Mouse (Mus musculus): ENCODE data around the gene Hecw2.

Hecw2 gene

GRCm38 (mm10) chr1:54118342-54118973 is 76.5 kb downstream of the Hecw2 start:
- peak; percentile 10 for DNase-seq (ENCODE audit: low spot score)

GRCm38 (mm10) chr1:54110920-54111605 is 83.9 kb downstream of the Hecw2 start:
- DNase-seq (ENCODE audit: low spot score), result no peak

DNA sequence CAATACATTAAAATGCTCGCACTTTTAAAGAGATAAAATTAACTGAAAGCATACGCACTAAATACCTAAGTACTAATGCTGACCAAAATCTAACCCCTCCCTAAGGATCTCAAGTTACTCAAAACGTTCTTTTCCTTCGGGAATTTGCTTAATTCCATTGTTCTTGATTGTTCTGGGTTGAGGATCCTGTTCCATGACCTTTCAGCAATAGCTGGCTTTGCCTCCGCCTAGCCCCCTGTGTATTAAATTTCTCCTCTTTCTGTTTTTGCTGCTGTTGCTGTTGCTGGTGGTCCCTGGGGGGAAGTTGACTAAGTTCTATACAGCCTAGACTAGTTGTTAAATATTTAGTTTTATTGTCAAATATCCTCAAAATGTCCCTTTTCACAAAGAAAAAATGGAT is 85.7 kb downstream of the Hecw2 start:
- DNase-seq (ENCODE audit: low spot score), result no peak

GRCm38 (mm10) chr1:54106756-54107155 is 88.2 kb downstream of the Hecw2 start:
- no peak for DNase-seq (ENCODE audit: low spot score)

DNA sequence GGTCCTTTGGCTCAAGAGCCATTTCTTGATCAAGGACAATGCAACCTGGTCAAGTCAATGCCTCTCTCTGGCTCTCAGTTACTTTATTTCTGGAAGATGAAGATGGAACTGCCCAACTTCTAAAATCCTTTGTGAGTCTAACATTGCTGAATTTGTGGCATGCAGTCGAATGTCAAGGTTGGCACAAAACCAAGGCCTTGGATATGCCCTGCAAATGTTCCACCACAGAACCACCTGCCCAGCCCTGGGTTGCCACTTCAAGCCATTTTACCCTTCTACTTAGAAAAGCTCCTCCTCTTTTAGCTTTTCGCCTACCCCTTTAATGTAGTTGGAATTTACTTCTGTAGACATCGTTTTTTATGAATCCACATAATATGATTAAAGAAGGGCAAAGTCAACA is 115.3 kb downstream of the Hecw2 start:
- no peak for DNase-seq (ENCODE audit: low spot score)

GRCm38 (mm10) chr1:54074456-54074855 is 120.5 kb downstream of the Hecw2 start:
- DNase-seq (ENCODE audit: low spot score), result no peak

GRCm38 (mm10) chr1:54070121-54070520 is 124.8 kb downstream of the Hecw2 start:
- DNase-seq (ENCODE audit: low spot score), result no peak

DNA sequence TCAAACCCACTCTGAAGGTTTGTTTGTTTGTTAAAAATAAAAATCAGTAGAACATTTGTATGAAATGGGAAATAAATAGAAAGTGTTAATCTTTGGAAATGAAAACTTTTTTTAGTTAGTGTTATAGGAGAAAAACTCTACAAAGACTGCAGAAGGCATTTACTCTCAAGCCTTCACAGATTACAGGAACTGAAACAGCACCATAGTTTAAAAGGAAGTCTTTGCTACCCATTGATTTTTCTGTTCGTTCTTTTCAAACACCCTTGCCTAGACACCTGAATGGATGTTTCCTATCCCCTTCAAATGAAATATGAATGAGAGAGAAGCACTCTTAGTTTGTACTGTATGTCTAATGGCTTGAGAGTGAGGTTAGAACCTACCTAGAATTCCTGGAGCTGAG is 126.7 kb downstream of the Hecw2 start:
- DNase-seq (ENCODE audit: low spot score), result no peak

GRCm38 (mm10) chr1:54065434-54065833 is 129.5 kb downstream of the Hecw2 start:
- no peak for DNase-seq (ENCODE audit: low spot score)

- no peak for DNase-seq (ENCODE audit: low spot score)
Measured at GRCm38 (mm10) chr1:54061078-54061477, 133.9 kb downstream of the Hecw2 start.

DNA sequence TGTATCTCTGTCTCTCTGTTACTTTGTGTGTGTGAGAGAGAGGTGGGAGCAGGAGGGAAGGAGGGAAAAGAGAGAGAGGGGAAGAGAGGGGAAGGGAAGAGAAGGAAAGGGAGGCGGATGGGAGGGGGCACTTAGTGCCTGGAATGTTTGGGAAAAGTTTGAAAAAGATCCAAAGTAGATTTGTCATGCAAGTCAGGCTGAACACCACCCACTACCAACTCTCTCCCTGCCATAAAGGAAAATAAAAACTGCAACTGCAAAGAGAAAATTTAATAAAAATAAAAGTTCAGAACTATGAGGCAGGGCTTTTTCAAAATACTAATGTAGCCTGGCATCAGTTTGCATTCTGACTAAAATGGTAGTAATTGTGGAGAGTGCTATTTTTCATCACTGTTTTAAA is 135.2 kb downstream of the Hecw2 start:
- DNase-seq (ENCODE audit: low spot score), result no peak

DNA sequence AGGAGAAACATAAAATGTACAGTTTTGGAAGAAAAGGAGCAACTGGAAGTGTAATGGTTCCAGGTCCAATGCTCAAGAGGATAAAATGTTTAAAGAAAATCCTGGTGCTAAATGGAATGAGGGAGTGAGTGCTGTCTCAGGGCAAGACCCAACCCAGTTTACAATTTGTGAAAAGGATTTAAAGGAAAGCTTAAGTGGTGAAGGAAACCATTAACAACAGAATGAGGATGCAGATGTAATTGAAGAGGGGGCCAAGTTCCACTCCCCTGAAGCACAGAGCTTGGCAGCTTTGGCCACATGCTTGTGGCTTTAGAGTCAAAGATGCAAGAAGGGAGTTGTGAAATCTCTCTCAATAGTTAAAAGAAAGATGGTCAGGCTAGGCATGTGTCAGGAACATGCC is 142.2 kb downstream of the Hecw2 start:
- DNase-seq (ENCODE audit: low spot score), result no peak

DNA sequence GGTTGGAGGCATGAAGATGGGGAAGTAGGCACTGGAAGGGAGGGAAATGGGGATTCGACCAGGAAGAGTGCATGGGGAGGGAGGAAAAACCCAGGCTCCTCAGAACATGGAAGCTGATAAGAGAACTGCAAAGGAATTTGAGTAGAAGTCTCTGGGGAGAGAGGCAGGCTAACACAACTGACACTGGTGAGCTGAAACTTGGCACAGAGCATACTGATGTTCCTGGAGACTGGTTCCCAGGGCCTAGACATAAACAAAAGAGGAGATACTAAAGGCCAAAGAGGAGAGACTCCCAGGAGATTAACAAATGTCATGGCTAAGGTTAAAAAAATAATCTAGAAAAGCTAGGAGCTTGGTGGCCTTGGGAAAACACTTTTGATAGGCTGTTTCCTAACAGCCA is 148.0 kb downstream of the Hecw2 start:
- DNase-seq (ENCODE audit: low spot score), result peak; percentile 23

DNA sequence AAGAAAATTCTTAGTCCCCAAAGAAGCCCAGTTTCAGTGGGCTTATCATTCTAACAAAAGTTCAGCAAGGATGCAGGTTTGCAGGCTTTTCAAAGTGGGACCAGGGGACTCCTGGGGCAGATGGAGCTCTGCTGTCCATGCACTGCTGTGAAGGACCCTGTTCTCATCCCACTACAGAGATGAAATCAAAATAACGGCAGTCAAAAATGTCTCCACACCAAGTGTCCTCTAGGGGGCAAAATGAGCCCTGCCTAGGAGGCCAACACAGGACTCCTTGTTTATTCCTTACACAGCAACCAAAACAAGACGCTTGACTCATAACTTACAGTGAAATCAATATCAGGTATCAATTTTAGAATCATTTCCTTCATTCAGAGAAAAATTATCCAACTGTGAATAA is 155.9 kb downstream of the Hecw2 start:
- no peak for DNase-seq (ENCODE audit: low spot score)

DNA sequence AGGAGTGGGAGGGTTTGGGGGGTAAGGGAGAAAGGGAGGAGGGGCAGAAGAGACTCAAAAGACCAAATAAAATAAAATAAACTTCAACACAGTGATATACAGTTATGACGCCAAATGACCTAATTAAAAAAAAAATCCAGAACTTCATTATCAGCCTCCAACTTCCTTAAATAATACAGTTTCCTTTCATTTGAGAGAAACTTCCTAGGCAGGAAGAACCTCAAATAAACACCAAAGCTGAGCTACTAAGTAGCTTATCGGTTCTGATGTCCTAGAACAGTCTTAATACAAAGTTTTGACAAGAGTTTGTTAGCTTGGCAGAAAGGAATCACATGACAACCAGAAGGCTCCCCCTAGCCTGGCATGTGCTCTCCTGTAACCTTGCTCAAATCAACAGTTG is 177.3 kb downstream of the Hecw2 start:
- DNase-seq (ENCODE audit: low spot score), result no peak

DNA sequence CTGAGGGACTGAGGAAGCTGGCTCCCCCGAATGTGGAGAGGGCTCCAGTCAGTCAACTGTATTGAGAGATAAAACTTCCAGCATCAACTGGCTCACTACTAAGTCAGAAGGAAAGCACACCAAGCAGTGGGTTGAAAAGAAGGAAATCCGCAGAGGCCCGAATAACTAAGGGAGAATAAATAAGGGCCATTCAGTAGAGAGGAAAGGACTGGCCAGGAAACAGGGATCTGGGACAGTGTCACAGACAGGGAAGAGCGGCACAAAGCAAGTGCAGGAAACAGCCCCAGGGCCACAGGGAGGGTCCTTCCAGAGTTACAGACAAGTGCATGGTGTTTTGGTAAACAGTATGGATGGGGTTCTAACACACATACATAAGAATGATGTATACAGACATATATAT is 179.2 kb downstream of the Hecw2 start:
- DNase-seq (ENCODE audit: low spot score), result no peak

- DNase-seq (ENCODE audit: low spot score), result no peak
Measured at GRCm38 (mm10) chr1:54012414-54012813, 182.6 kb downstream of the Hecw2 start.

- DNase-seq (ENCODE audit: low spot score), result no peak
Measured at GRCm38 (mm10) chr1:54009418-54010064, 185.4 kb downstream of the Hecw2 start.

DNA sequence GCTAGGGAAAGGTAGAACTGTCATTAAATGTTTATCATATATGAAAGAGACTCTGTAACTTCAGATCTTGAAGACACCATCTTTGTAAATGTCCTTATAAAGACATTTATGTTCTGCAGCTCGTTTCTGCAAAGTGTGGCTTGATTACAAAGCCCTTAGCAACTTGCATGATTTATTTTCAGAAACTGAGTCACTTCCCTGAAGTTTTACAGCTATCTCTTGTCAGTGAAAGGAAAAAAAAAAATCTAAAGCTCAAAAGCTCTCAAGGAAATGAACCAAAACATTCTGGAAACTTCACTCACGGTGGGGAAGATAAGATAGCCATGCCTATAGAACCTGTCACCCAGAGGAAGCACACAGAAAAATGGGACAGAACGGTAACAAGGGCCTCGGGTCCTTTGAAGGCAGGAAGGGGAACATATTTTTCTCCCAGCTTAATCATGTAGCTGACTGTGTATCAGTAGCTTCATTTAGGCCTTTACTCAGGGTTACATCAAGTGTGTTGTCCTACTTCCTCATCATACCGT is 189.0 kb downstream of the Hecw2 start:
- DNase-seq (ENCODE audit: low spot score), result no peak

- DNase-seq (ENCODE audit: low spot score), result no peak
Measured at GRCm38 (mm10) chr1:54003288-54003687, 191.7 kb downstream of the Hecw2 start.

GRCm38 (mm10) chr1:54002077-54002476 is 192.9 kb downstream of the Hecw2 start:
- DNase-seq (ENCODE audit: low spot score), result no peak

DNA sequence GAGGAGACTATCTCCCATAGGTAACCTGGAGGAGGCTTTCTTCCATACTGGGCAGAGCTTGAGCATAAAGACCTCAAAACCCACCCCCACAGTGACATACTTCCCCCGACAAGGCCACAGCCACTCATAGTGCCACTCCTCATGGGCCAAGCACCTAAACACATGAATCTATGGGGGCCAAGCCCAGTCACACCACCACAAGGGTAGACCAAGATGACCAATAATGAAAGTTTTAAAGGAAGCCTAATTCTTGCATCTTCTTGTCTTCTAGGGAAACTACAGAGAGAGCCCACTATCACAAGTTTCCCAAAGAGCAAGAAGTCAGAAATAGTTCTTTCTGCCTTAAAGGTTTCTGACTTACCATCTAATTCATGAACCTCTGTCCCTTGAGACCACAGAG is 197.7 kb downstream of the Hecw2 start:
- DNase-seq (ENCODE audit: low spot score), result no peak

DNA sequence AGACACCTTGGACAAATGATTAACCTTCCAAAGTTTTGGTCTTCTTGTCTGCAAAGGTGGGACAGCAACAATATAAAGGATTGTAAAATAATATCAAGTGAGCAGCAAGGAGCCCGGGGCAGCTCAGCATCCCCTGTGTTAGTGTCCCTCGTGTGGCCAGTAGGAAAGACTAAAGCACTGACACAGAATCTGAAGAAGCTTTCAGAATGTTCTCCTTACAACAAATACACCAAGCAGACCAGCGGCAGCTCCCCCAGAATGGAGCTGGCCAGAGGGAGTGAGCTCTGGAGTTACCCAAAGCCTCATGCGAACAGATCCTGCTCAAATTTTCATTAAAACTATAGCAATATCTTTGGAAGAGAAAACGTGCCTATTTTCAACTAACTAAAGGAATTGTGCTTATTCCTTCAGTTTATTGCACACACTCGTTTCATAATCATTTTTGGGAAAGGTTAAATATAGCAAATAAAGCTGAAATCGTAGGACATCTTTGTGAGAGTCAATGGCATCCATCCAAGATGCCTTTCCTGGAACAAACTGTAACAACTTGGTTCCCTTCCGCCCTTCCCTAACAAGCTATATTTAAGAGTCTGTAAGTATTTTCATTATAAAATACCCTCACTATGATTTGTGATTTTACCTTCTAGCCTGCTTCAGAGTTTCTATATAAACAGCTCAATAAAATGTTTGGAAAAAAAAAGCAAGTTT is 208.6 kb downstream of the Hecw2 start:
- peak; percentile 18 for DNase-seq (ENCODE audit: low spot score)

All from testis, postnatal 14 days (tissue).